Mouse (Mus musculus) spleen, adult 2 months (tissue): ENCODE measurements around the gene Zfp386.

Experiments used
- CTCF ChIP-seq: fragments of 200-500 bp; IDR thresholded peaks from 2 replicates; pipeline ENCODE4 v1.5.1; 2011; ENCODE audit warnings: mild to moderate bottlenecking, inconsistent platforms; ENCODE audit not compliant: insufficient read depth, insufficient read length, insufficient replicate concordance; ENCODE audit errors: extremely low read depth
- POLR2A ChIP-seq: fragments of 200-500 bp; IDR thresholded peaks from 2 replicates; pipeline ENCODE4 v1.6.1; 2011; ENCODE audit warnings: low read depth, low read length, inconsistent platforms

DNA sequence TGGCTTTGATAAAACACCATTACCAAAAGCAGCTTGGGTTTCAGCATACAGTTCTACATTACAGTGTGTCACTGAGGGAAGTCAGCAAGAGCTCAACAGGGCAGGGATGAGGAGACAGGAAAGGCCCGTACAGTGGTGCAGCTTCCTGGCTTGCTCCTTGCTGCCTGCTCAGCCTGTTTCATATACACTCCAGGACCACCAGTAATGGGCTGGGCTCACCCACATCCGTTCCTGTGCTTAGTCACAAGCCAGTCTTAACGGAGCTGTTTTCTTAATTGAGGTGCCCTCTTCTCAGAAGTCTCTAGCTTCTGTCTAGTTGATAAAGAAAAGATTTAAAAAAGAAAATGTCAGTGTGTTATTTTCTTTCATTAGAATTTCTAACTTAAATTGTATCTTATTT is 8.6 kb downstream of the Zfp386 start:
- TF ChIP-seq CTCF (no peak), POLR2A (no peak)
